Mouse (Mus musculus) liver, embryonic 16.5 days (tissue): ENCODE measurements around the gene Tmcc1. TPM values are rescaled to one million over a fixed set of nuclear protein-coding genes. Genes with fewer than 3 reads are reported as not detected.
"Not testable (repeated sequence)": the region's sequence is repeated elsewhere in the genome, so short reads cannot be mapped to it uniquely, and the experiment has no call there.

Experiments used
- ATAC-seq: fragments of 200-750 bp; cut with Nextera tagmentation; 2 replicates; pipeline ENCODE4 v1.8.0; 2017; ENCODE audit warnings: low read depth, mild to moderate bottlenecking, moderate number of reproducible peaks, moderate library complexity
- H3K27ac ChIP-seq: fragments of 300-500 bp; sonication (generic); 2 replicates; pipeline ENCODE4 v1.5.1; 2014; ENCODE audit warnings: mild to moderate bottlenecking, low read length
- H3K27me3 ChIP-seq: fragments of 300-500 bp; sonication (generic); 2 replicates; pipeline ENCODE4 v1.6.1; 2014; ENCODE audit warnings: low read depth, low read length, mixed read lengths; ENCODE audit not compliant: control insufficient read depth, insufficient read depth
- H3K36me3 ChIP-seq: fragments of 300-500 bp; sonication (generic); 2 replicates; pipeline ENCODE4 v1.6.1; 2014; ENCODE audit warnings: mild to moderate bottlenecking; ENCODE audit not compliant: control insufficient read depth, insufficient read depth
- H3K4me1 ChIP-seq: fragments of 300-500 bp; sonication (generic); 2 replicates; pipeline ENCODE4 v1.6.1; 2014; ENCODE audit warnings: low read depth, low read length, mixed read lengths; ENCODE audit not compliant: control insufficient read depth
- H3K4me2 ChIP-seq: fragments of 300-500 bp; sonication (generic); 2 replicates; pipeline ENCODE4 v1.6.1; 2014; ENCODE audit warnings: low read depth, low read length, mixed read lengths
- H3K4me3 ChIP-seq: fragments of 300-500 bp; sonication (generic); 2 replicates; pipeline ENCODE4 v1.5.1; 2014; ENCODE audit warnings: low read depth, mild to moderate bottlenecking, low read length
- H3K9ac ChIP-seq: fragments of 300-500 bp; sonication (generic); 2 replicates; pipeline ENCODE4 v1.6.1; 2014; ENCODE audit warnings: low read depth, low read length
- H3K9me3 ChIP-seq: fragments of 300-500 bp; sonication (generic); replicated peaks from 2 replicates; pipeline ENCODE4 v1.6.1; 2016; ENCODE audit warnings: low read length; ENCODE audit not compliant: control insufficient read depth
- WGBS: fragments of 180-500 bp; shearing (Covaris S2); extraction: QIAGEN DNeasy Blood & Tissue Kit; methylation state at CpG from one replicate; pipeline ENCODE4 v1.1.7; 2014; ENCODE audit not compliant: insufficient replicate concordance; 5-methylcytosine and 5-hydroxymethylcytosine counted together
- polyA plus RNA-seq: library from polyadenylated mRNA; unstranded; fragments of >200 nt; fragmentation: Nextera tagmentation; extraction: Ambion mirVana; gene quantifications from 2 replicates; pipeline ENCODE4 v1.2.1, GENCODE M21; 2015

The Tmcc1 gene
- polyA plus RNA-seq, 1 experiment from 2014 or later, result 3.6 TPM

DNA sequence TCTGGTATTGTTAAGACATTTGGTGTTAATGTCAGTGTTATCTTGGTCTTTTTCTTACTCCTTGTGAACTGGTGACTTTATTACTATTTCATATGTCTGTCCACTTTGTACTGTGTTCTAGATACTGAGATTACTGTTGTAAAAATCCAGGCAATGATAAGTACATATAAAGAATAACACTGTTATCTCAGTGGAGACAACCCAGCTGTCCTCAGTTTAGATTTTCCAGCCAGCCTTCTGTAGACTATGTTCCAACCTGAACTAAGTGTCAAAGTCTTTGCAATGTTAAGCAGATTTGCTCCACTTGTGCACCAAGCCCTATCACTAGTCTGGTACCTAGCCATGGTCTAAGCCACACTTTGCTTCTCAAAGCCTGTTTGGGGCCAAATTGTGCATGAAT is 118.4 kb downstream of the Tmcc1 start:
- Histone ChIP-seq H3K4me3 (no peak overlapping the region), H3K27me3 (no peaks in the 10 kb centered on the region), H3K36me3 (no peaks in the 10 kb centered on the region), H3K9ac (no peak overlapping the region), H3K9me3 (no peaks in the 10 kb centered on the region), H3K27ac (no peak overlapping the region), H3K4me2 (no peak overlapping the region), H3K4me1 (peaks cover 5% of the 10 kb centered on the region)
- ATAC-seq, result no peak

DNA sequence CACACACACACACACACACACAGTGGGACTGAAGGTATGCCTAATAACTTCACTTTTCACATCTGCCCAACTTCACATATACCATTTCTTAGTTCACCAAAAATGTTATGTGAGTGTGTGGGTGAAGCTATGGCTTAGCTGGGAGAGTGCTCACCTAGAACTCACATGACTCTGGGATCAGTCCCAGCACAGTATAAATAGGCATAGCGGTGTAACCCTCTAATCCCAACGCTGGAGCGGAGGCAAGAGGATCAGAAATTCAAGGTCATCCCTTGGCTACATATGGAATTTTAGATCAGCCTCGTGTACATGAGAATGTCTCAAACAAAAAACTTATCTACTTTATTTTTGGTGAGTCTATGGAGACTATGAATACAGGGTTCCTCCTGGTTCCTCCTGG is 119.7 kb downstream of the Tmcc1 start:
- no peak for ATAC-seq
- Histone ChIP-seq H3K9me3 (no peaks in the 10 kb centered on the region), H3K4me3 (no peak overlapping the region), H3K9ac (no peak overlapping the region), H3K27me3 (no peaks in the 10 kb centered on the region), H3K27ac (no peak overlapping the region), H3K4me1 (peaks cover 5% of the 10 kb centered on the region), H3K4me2 (no peak overlapping the region), H3K36me3 (no peaks in the 10 kb centered on the region)
- WGBS, result 67% methylated on average over 4 of the region's 4 CpGs

DNA sequence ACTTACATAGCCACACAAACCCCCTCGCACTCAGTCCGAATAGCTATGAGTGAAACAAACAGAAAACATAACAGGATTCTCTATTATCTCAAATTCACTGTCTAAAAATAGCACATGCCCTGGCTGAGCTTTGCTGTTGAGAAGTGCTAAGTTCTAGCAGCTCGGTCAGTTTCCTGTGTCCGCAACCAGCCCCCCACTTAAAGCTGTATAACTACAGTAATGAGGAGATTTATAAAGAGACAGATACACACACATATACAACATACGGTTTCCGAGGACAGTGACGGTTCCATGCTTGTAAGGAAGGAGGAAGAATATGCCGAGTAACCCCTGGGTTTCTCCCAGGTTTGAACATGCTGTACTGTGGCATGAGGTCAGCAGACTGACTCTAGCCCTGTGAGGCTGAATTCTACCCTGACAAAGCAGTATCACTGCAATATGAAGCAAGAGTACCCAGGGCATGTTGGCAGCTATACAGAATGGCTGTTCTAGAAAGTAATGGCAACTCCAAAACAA is 120.5 kb downstream of the Tmcc1 start:
- ATAC-seq, result peak; percentile 50; the same call in 1 of the 2 replicates
- Histone ChIP-seq H3K9ac (no peak overlapping the region), H3K4me3 (no peak overlapping the region), H3K4me2 (no peak overlapping the region), H3K36me3 (no peaks in the 10 kb centered on the region), H3K9me3 (no peaks in the 10 kb centered on the region), H3K27ac (peak overlapping the region; percentile 50), H3K27me3 (no peaks in the 10 kb centered on the region), H3K4me1 (peaks cover 5% of the 10 kb centered on the region)
- WGBS, result 24% methylated on average over 8 of the region's 8 CpGs

DNA sequence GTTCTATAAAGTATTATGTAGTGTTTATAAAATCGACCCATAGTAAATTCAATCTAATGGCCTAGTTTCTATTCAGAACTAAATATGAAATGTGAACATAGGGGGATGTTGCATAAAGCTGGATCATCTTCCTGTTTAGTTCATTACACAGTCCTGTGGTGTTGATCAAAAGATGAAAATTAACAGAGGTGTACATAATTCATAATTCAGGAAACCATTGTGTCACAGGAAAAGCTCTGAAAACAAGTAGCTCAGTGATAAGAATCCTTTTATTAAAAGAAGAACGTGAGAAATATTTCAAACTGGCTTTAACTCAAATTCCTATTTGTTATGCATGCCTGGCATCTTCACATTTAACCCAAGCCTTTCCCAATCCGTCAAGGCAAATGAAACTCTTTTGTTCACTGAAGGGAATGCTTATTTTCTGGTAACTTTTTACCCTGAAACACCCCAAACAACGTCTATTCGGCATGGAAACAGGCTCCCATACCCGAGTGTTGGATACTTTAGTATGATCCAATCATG is 121.0 kb downstream of the Tmcc1 start:
- H3K9ac ChIP-seq, result no peak overlapping the region
- H3K4me1 ChIP-seq, result peaks cover 5% of the 10 kb centered on the region
- no peak for ATAC-seq
- no peak overlapping the region for H3K4me3 ChIP-seq
- H3K27ac ChIP-seq, result peak overlapping the region; percentile 50
- H3K9me3 ChIP-seq, result no peaks in the 10 kb centered on the region
- no peak overlapping the region for H3K4me2 ChIP-seq
- no peaks in the 10 kb centered on the region for H3K27me3 ChIP-seq
- 39% methylated on average over 6 of the region's 6 CpGs for WGBS
- no peaks in the 10 kb centered on the region for H3K36me3 ChIP-seq

DNA sequence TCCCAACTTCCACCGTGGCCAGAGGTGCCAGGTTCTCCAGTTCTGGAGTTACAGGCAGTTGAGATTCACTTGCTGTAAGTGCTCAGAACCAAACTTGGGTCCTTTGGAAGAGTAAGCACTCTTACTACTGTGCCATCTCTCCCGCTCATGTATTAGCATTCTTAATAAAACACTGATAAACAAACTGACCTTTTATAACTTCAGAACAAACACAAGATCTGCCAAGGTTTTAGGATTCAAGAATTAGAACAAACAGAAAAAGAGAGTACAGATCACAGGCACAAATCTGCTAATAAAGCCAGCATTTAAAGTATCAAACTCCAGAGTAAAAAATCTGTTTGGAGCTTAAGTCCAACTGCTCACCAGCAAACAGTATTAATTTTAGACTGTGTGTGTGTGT is 121.5 kb downstream of the Tmcc1 start:
- Histone ChIP-seq H3K27me3 (no peaks in the 10 kb centered on the region), H3K4me1 (peaks cover 5% of the 10 kb centered on the region), H3K4me2 (no peak overlapping the region), H3K27ac (no peak overlapping the region), H3K9me3 (no peaks in the 10 kb centered on the region), H3K9ac (no peak overlapping the region), H3K36me3 (no peaks in the 10 kb centered on the region), H3K4me3 (no peak overlapping the region)
- WGBS, result 68% methylated on average over 2 of the region's 2 CpGs
- no peak for ATAC-seq

DNA sequence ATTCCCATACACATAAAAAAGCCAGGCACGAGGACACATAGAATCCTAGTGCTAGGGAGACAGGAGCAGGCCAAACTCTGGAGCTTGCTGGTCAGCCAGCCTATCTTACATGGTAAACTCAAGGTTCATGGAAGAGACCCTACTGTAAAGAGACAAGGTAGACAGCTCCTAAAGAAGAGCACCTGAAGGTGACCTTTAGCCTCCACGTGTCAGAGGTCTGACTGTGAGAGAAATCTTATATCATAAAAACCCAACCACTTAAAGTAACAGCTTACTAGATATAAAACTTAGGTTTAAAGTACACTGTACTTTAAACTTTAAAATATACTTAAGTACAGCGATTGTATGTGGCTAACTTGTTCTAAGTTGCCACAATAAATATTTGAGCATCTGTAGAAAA is 122.7 kb downstream of the Tmcc1 start:
- no peak overlapping the region for H3K27ac ChIP-seq

DNA sequence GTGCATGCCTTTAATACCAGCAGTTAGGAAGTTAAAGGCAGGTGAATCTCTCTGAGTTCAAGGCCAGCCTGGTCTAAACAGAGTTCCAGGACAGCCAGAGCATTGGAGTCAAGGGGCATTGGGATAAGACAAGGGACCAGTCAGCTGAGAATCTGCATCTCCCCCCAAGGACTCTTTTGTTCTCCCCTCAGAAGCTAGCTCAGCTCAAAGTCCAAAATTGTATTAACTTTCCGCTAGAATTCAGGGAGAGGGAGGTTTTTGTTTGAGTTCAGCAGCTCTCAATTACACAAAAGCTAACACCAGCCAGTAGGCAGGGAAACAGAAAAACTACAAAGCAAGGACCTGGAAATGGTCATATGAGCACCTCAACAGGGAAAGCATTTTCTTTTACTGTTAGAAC is 129.8 kb downstream of the Tmcc1 start:
- ATAC-seq, result no peak
- no peak overlapping the region for H3K4me3 ChIP-seq
- no peak overlapping the region for H3K4me2 ChIP-seq
- H3K4me1 ChIP-seq, result no peaks in the 10 kb centered on the region
- no peak overlapping the region for H3K9ac ChIP-seq
- no peaks in the 10 kb centered on the region for H3K36me3 ChIP-seq
- H3K27me3 ChIP-seq, result no peaks in the 10 kb centered on the region
- no peak overlapping the region for H3K27ac ChIP-seq
- no peaks in the 10 kb centered on the region for H3K9me3 ChIP-seq
- WGBS, result 50% methylated on average over 1 of the region's 1 CpGs

More for the DNA sequence above, 122.7 kb downstream of the Tmcc1 start:
- Histone ChIP-seq H3K4me1 (peaks cover 5% of the 10 kb centered on the region), H3K4me2 (no peak overlapping the region), H3K27me3 (no peaks in the 10 kb centered on the region), H3K36me3 (no peaks in the 10 kb centered on the region), H3K9ac (no peak overlapping the region), H3K9me3 (no peaks in the 10 kb centered on the region), H3K4me3 (no peak overlapping the region)
- no peak for ATAC-seq
- WGBS, result 63% methylated on average over 3 of the region's 3 CpGs

DNA sequence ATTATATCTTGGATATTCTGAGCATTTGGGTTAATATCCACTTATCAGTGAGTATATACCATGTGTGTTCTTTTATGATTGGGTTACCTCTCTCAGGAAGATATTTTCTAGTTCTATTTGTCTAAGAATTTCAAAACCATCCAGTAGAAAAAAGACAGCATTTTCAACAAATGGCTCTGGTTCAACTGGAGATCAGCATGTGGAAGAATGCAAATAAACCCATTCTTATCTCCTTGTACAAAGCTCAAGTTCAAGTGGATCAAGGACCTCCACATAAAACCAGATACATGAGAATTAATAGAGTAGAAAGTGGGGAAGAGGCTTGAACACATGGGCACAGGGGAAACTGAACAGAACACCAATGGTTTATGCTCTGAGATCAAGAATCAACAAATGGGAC is 133.7 kb downstream of the Tmcc1 start:
- H3K27me3 ChIP-seq, H3K27ac ChIP-seq, H3K4me1 ChIP-seq, H3K4me2 ChIP-seq, H3K9me3 ChIP-seq, H3K4me3 ChIP-seq, ATAC-seq, H3K36me3 ChIP-seq, H3K9ac ChIP-seq: not testable (repeated sequence)

DNA sequence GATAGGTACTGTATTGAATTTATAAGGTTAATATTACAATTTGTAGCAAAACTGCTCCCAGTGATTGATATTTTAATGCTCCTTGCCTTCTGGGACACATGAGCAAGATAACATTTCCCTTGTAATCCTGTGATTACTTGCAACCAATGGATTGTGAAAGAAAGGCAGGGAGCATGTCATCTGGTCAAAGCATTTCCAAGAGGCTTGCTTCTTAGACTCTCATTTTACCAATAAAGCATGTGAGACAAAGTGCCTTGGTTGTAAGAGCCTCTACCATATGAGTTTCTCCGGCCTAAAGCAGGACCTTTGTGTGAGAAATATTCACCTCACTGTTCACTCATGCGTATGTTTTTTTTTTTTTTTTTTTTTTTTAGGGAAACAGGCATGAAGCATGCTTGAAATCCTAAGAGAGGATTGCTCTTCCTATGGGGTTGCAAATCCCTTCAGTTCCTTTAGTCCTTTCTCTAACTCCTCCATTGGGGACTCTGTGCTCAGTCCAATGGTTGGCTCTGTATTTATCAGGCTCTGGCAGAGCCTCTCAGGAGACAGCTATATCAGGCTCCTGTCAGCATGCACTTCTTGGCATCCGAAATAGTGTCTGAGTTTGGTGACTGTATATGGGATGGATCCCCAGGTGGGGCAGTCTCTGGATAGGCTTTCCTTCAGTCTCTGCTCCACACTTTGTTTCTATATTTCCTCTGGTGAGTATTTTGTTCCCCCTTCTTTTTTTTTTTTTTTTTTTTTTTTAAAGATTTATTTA is 134.6 kb downstream of the Tmcc1 start:
- H3K9ac ChIP-seq, result no peak overlapping the region
- no peaks in the 10 kb centered on the region; the same call in 1 of the 2 replicates for H3K4me1 ChIP-seq
- no peaks in the 10 kb centered on the region for H3K36me3 ChIP-seq
- H3K9me3 ChIP-seq, result no peaks in the 10 kb centered on the region
- H3K27ac ChIP-seq, result no peak overlapping the region
- ATAC-seq, result no peak
- H3K4me3 ChIP-seq, result no peak overlapping the region
- 55% methylated on average over 3 of the region's 3 CpGs for WGBS
- H3K4me2 ChIP-seq, result no peak overlapping the region
- H3K27me3 ChIP-seq, result no peaks in the 10 kb centered on the region
